Mouse (Mus musculus): Measurements from ENCODE around the gene Ckb. TPM values are rescaled to one million over a fixed set of nuclear protein-coding genes. Genes with fewer than 3 reads are reported as not detected.
A peak's percentile ranks its signal among the peaks of the same experiment; 100 is the strongest.

The Ckb gene
- polyA plus RNA-seq, 1 experiment from 2014 or later, result 607 TPM

GRCm38 (mm10) chr12:111703301-111703700 lies 31.2 kb upstream of the Ckb start:
- ATAC-seq (ENCODE audit: insufficient read depth, low FRiP score, low read depth), result no peak
- WGBS, result 68% methylated on average over 3 of the region's 3 CpGs

GRCm38 (mm10) chr12:111700920-111701458 lies 28.9 kb upstream of the Ckb start:
- WGBS, result 42% methylated on average over 9 of the region's 9 CpGs
- no peak overlapping the region for H3K27ac ChIP-seq
- no peak overlapping the region for H3K4me3 ChIP-seq (replicated peaks)
- H3K4me2 ChIP-seq, result no peak overlapping the region
- H3K4me1 ChIP-seq, result peaks cover 14% of the 10 kb centered on the region
- no peaks in the 10 kb centered on the region for H3K27me3 ChIP-seq (replicated peaks)
- ATAC-seq (ENCODE audit: insufficient read depth, low FRiP score, low read depth), result no peak
- no peaks in the 10 kb centered on the region for H3K36me3 ChIP-seq
- H3K9ac ChIP-seq, result no peak overlapping the region
- H3K9me3 ChIP-seq, result no peaks in the 10 kb centered on the region

More at GRCm38 (mm10) chr12:111703301-111703700, 31.2 kb upstream of the Ckb start:
- H3K9me3 ChIP-seq, result no peaks in the 10 kb centered on the region
- H3K36me3 ChIP-seq, result 0 out of 2 replicates have a peak, but pooled peaks cover 4% of the 10 kb centered on the region
- no peaks in the 10 kb centered on the region for H3K27me3 ChIP-seq (replicated peaks)
- no peak overlapping the region for H3K9ac ChIP-seq
- H3K4me3 ChIP-seq (replicated peaks), result no peak overlapping the region
- peaks cover 14% of the 10 kb centered on the region for H3K4me1 ChIP-seq
- H3K4me2 ChIP-seq, result no peak overlapping the region
- H3K27ac ChIP-seq, result no peak overlapping the region

GRCm38 (mm10) chr12:111699542-111699941 lies 27.4 kb upstream of the Ckb start:
- H3K4me1 ChIP-seq, result peaks cover 7% of the 10 kb centered on the region
- 78% methylated on average over 4 of the region's 4 CpGs for WGBS
- no peaks in the 10 kb centered on the region for H3K9me3 ChIP-seq
- H3K27me3 ChIP-seq (replicated peaks), result no peaks in the 10 kb centered on the region
- H3K36me3 ChIP-seq, result no peaks in the 10 kb centered on the region
- H3K27ac ChIP-seq, result no peak overlapping the region
- no peak overlapping the region for H3K4me2 ChIP-seq
- ATAC-seq (ENCODE audit: insufficient read depth, low FRiP score, low read depth), result no peak
- H3K4me3 ChIP-seq (replicated peaks), result no peak overlapping the region
- H3K9ac ChIP-seq, result no peak overlapping the region

- WGBS, result 78% methylated on average over 6 of the region's 6 CpGs
- Histone ChIP-seq H3K36me3 (no peaks in the 10 kb centered on the region), H3K4me3 (replicated peaks) (no peak overlapping the region), H3K9ac (no peak overlapping the region), H3K4me2 (no peak overlapping the region), H3K27ac (no peak overlapping the region), H3K9me3 (no peaks in the 10 kb centered on the region), H3K27me3 (replicated peaks) (no peaks in the 10 kb centered on the region), H3K4me1 (peaks cover 15% of the 10 kb centered on the region)
- no peak for ATAC-seq (ENCODE audit: insufficient read depth, low FRiP score, low read depth)
These were observed 26.3 kb upstream of the Ckb start for GRCm38 (mm10) chr12:111698346-111698913.

- no peak overlapping the region for H3K27ac ChIP-seq
- peaks cover 21% of the 10 kb centered on the region for H3K4me1 ChIP-seq
- H3K4me3 ChIP-seq (replicated peaks), result no peak overlapping the region
- ATAC-seq (ENCODE audit: insufficient read depth, low FRiP score, low read depth), result no peak
- 55% methylated on average over 4 of the region's 4 CpGs for WGBS
- H3K4me2 ChIP-seq, result no peak overlapping the region
- no peaks in the 10 kb centered on the region for H3K9me3 ChIP-seq
- H3K9ac ChIP-seq, result no peak overlapping the region
- no peaks in the 10 kb centered on the region for H3K27me3 ChIP-seq (replicated peaks)
- no peaks in the 10 kb centered on the region for H3K36me3 ChIP-seq
These were observed 25.6 kb upstream of the Ckb start for GRCm38 (mm10) chr12:111697708-111698107.

- no peaks in the 10 kb centered on the region for H3K27me3 ChIP-seq (replicated peaks)
These were observed 24.1 kb upstream of the Ckb start for GRCm38 (mm10) chr12:111696239-111696638.

GRCm38 (mm10) chr12:111694880-111695804 lies 23.0 kb upstream of the Ckb start:
- no peaks in the 10 kb centered on the region for H3K9me3 ChIP-seq
- peak; percentile 3; the same call in 1 of the 2 replicates for ATAC-seq (ENCODE audit: insufficient read depth, low FRiP score, low read depth)
- H3K27me3 ChIP-seq (replicated peaks), result no peaks in the 10 kb centered on the region
- no peak overlapping the region for H3K9ac ChIP-seq
- H3K4me1 ChIP-seq, result peaks cover 27% of the 10 kb centered on the region
- 0 out of 2 replicates have a peak overlapping the region, but pooled peaks have one; percentile 45 for H3K27ac ChIP-seq
- no peak overlapping the region; the same call in 1 of the 2 replicates for H3K4me2 ChIP-seq
- WGBS, result 63% methylated on average over 13 of the region's 13 CpGs
- H3K36me3 ChIP-seq, result no peaks in the 10 kb centered on the region
- H3K4me3 ChIP-seq (replicated peaks), result no peak overlapping the region

More at GRCm38 (mm10) chr12:111696239-111696638, 24.1 kb upstream of the Ckb start:
- Histone ChIP-seq H3K36me3 (no peaks in the 10 kb centered on the region), H3K4me2 (no peak overlapping the region), H3K9ac (no peak overlapping the region), H3K4me1 (peaks cover 27% of the 10 kb centered on the region), H3K27ac (no peak overlapping the region), H3K9me3 (no peaks in the 10 kb centered on the region), H3K4me3 (replicated peaks) (no peak overlapping the region)
- 30% methylated on average over 6 of the region's 6 CpGs for whole genome bisulfite sequencing
- ATAC-seq (ENCODE audit: insufficient read depth, low FRiP score, low read depth), result 0 out of 2 replicates have a peak, but pooled peaks have one; percentile 1

GRCm38 (mm10) chr12:111694271-111694781 lies 22.2 kb upstream of the Ckb start:
- Histone ChIP-seq H3K27me3 (replicated peaks) (no peaks in the 10 kb centered on the region), H3K9ac (no peak overlapping the region), H3K9me3 (no peaks in the 10 kb centered on the region), H3K36me3 (no peaks in the 10 kb centered on the region), H3K4me2 (no peak overlapping the region), H3K27ac (peak overlapping the region; percentile 45), H3K4me3 (replicated peaks) (no peak overlapping the region), H3K4me1 (peaks cover 27% of the 10 kb centered on the region)
- WGBS, result 22% methylated on average over 12 of the region's 12 CpGs
- ATAC-seq (ENCODE audit: insufficient read depth, low FRiP score, low read depth), result 0 out of 2 replicates have a peak, but pooled peaks have one; percentile 4

- peak overlapping the region; percentile 45 for H3K27ac ChIP-seq
- H3K27me3 ChIP-seq (replicated peaks), result no peaks in the 10 kb centered on the region
- H3K4me3 ChIP-seq (replicated peaks), result no peak overlapping the region
- peak overlapping the region; percentile 6; the same call in 1 of the 2 replicates for H3K4me2 ChIP-seq
- no peaks in the 10 kb centered on the region for H3K9me3 ChIP-seq
- WGBS, result 47% methylated on average over 18 of the region's 18 CpGs
- peaks cover 27% of the 10 kb centered on the region for H3K4me1 ChIP-seq
- ATAC-seq (ENCODE audit: insufficient read depth, low FRiP score, low read depth), result peak; percentile 28
- no peaks in the 10 kb centered on the region for H3K36me3 ChIP-seq
- no peak overlapping the region for H3K9ac ChIP-seq
These were observed 21.5 kb upstream of the Ckb start for GRCm38 (mm10) chr12:111693341-111694270.

- Histone ChIP-seq H3K9ac (no peak overlapping the region), H3K36me3 (no peaks in the 10 kb centered on the region), H3K4me2 (no peak overlapping the region), H3K27me3 (replicated peaks) (no peaks in the 10 kb centered on the region), H3K4me3 (replicated peaks) (no peak overlapping the region), H3K27ac (peak overlapping the region; percentile 41; the same call in 1 of the 2 replicates), H3K9me3 (no peaks in the 10 kb centered on the region), H3K4me1 (peaks cover 29% of the 10 kb centered on the region)
- ATAC-seq (ENCODE audit: insufficient read depth, low FRiP score, low read depth), result no peak
- 84% methylated on average over 5 of the region's 5 CpGs for WGBS
These were observed 20.8 kb upstream of the Ckb start for GRCm38 (mm10) chr12:111692899-111693298.

- Histone ChIP-seq H3K27ac (0 out of 2 replicates have a peak overlapping the region, but pooled peaks have one; percentile 13), H3K9me3 (no peaks in the 10 kb centered on the region), H3K9ac (no peak overlapping the region), H3K4me1 (peaks cover 39% of the 10 kb centered on the region), H3K27me3 (replicated peaks) (no peaks in the 10 kb centered on the region), H3K36me3 (no peaks in the 10 kb centered on the region), H3K4me2 (no peak overlapping the region), H3K4me3 (replicated peaks) (no peak overlapping the region)
- WGBS, result 14% methylated on average over 5 of the region's 5 CpGs
- no peak for ATAC-seq (ENCODE audit: insufficient read depth, low FRiP score, low read depth)
These were observed 19.3 kb upstream of the Ckb start for GRCm38 (mm10) chr12:111691346-111691872.

All from stomach, embryonic 15.5 days (tissue).